Mouse (Mus musculus): ENCODE results near the gene Aatk. TPM values are rescaled to one million over a fixed set of nuclear protein-coding genes. Genes with fewer than 3 reads are reported as not detected.
A peak's percentile ranks its signal among the peaks of the same experiment; 100 is the strongest.

Gene Aatk
- polyA plus RNA-seq, 1 experiment, result not detected

DNA sequence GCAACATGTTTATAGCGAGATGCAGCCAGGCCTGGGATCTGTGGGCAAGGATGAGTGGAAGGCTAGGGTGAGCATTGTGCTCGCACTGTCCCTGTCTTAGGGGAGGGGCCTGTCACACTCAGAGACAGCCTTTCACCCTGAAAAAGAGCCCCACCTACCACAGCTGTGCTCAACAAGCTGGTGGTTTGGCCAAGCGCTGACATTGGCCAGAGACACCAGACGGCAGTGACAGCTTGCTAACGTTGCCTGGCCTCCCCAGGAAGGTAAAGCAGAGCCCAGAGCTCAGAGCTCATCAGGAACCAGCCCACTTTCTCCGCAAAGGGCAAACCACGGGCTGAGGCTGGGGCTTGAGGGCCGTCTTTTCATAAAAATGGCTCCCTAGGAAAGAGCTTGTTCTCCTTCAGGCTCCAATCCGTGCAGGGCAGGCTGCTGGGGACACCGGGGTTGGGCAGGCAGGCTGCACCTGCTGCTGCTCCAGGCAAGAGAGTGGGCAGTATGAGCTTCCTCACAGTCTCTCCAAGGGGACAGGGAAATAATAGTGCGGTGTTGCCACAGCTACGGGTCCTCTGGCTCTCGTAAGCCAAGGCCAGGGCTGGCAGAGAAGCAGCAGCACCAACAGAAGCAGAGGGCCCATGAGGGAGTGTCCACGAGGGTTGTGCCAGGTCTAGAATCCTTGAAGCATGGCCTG is 4.3 kb upstream of the Aatk start:
- no peaks in the 10 kb centered on the region for H3K79me2 ChIP-seq (ENCODE audit: control insufficient read depth, insufficient read depth)
- peaks cover 61% of the 10 kb centered on the region for H3K27me3 ChIP-seq (ENCODE audit: control insufficient read depth, insufficient read depth, insufficient read length)
- H3K36me3 ChIP-seq (ENCODE audit: control insufficient read depth, insufficient read depth), result no peaks in the 10 kb centered on the region
- no peak overlapping the region for H3K4me3 ChIP-seq (ENCODE audit: insufficient read depth, poor library complexity, severe bottlenecking)
- no peak overlapping the region for H3ac ChIP-seq (ENCODE audit: control insufficient read depth, insufficient read length, low read depth)
- TF ChIP-seq FOSL1 (IDR thresholded peaks at IDR 0.05; ENCODE audit: insufficient read depth, low read length, poor library complexity, severe bottlenecking) (no peak), CEBPB (IDR thresholded peaks at IDR 0.05; ENCODE audit: low read depth) (no peak), CTCF (IDR thresholded peaks at IDR 0.05; ENCODE audit: control insufficient read depth, insufficient read depth, insufficient read length) (no peak), MYOD1 (IDR thresholded peaks at IDR 0.05; ENCODE audit: control insufficient read depth, insufficient read length, low read depth) (no peak), MYOG (IDR thresholded peaks at IDR 0.05; ENCODE audit: control insufficient read depth, extremely low read depth, insufficient read length) (no peak), USF1 (IDR thresholded peaks at IDR 0.05; ENCODE audit: low read depth) (no peak), MAX (IDR thresholded peaks at IDR 0.05) (no peak)
- no peaks in the 10 kb centered on the region for H3K79me3 ChIP-seq (ENCODE audit: low read depth)

- Histone ChIP-seq H3ac (ENCODE audit: control insufficient read depth, insufficient read length, low read depth) (no peak overlapping the region), H3K27me3 (ENCODE audit: control insufficient read depth, insufficient read depth, insufficient read length) (peaks cover 70% of the 10 kb centered on the region), H3K4me3 (ENCODE audit: insufficient read depth, poor library complexity, severe bottlenecking) (no peak overlapping the region), H3K79me2 (ENCODE audit: control insufficient read depth, insufficient read depth) (no peaks in the 10 kb centered on the region), H3K79me3 (ENCODE audit: low read depth) (no peaks in the 10 kb centered on the region), H3K36me3 (ENCODE audit: control insufficient read depth, insufficient read depth) (no peaks in the 10 kb centered on the region)
- TF ChIP-seq USF1 (IDR thresholded peaks at IDR 0.05; ENCODE audit: low read depth) (peak; percentile 69), MYOD1 (IDR thresholded peaks at IDR 0.05; ENCODE audit: control insufficient read depth, insufficient read length, low read depth) (peak; percentile 50), MAX (IDR thresholded peaks at IDR 0.05) (peak; percentile 96), MYOG (IDR thresholded peaks at IDR 0.05; ENCODE audit: control insufficient read depth, extremely low read depth, insufficient read length) (no peak), CEBPB (IDR thresholded peaks at IDR 0.05; ENCODE audit: low read depth) (peak; percentile 11), CTCF (IDR thresholded peaks at IDR 0.05; ENCODE audit: control insufficient read depth, insufficient read depth, insufficient read length) (no peak), FOSL1 (IDR thresholded peaks at IDR 0.05; ENCODE audit: insufficient read depth, low read length, poor library complexity, severe bottlenecking) (peak; percentile 70)
Observed at GRCm38 (mm10) chr11:120049067-120049466, 2.1 kb upstream of the Aatk start.

DNA sequence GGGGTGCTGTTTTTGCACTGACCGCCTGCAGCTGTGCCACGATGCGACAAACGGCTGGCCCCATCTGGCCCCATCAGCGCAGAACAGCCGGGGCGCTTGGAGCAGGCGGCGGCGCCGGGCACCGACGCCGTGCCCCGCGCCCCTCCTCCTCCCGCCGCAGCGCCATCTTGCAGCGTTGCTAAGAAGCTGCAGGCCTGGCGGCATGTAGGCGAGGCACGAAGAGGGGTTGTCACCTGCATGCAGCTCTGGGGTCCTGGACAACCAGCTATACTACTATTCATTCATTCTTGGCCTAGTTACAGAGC is 1.2 kb upstream of the Aatk start:
- Histone ChIP-seq H3ac (ENCODE audit: control insufficient read depth, insufficient read length, low read depth) (no peak overlapping the region), H3K27me3 (ENCODE audit: control insufficient read depth, insufficient read depth, insufficient read length) (peaks cover 73% of the 10 kb centered on the region), H3K4me3 (ENCODE audit: insufficient read depth, poor library complexity, severe bottlenecking) (no peak overlapping the region), H3K79me2 (ENCODE audit: control insufficient read depth, insufficient read depth) (no peaks in the 10 kb centered on the region), H3K79me3 (ENCODE audit: low read depth) (no peaks in the 10 kb centered on the region), H3K36me3 (ENCODE audit: control insufficient read depth, insufficient read depth) (no peaks in the 10 kb centered on the region)
- TF ChIP-seq MYOD1 (IDR thresholded peaks at IDR 0.05; ENCODE audit: control insufficient read depth, insufficient read length, low read depth) (no peak), FOSL1 (IDR thresholded peaks at IDR 0.05; ENCODE audit: insufficient read depth, low read length, poor library complexity, severe bottlenecking) (no peak), CEBPB (IDR thresholded peaks at IDR 0.05; ENCODE audit: low read depth) (no peak), MYOG (IDR thresholded peaks at IDR 0.05; ENCODE audit: control insufficient read depth, extremely low read depth, insufficient read length) (no peak), USF1 (IDR thresholded peaks at IDR 0.05; ENCODE audit: low read depth) (no peak), MAX (IDR thresholded peaks at IDR 0.05) (no peak), CTCF (IDR thresholded peaks at IDR 0.05; ENCODE audit: control insufficient read depth, insufficient read depth, insufficient read length) (no peak)

DNA sequence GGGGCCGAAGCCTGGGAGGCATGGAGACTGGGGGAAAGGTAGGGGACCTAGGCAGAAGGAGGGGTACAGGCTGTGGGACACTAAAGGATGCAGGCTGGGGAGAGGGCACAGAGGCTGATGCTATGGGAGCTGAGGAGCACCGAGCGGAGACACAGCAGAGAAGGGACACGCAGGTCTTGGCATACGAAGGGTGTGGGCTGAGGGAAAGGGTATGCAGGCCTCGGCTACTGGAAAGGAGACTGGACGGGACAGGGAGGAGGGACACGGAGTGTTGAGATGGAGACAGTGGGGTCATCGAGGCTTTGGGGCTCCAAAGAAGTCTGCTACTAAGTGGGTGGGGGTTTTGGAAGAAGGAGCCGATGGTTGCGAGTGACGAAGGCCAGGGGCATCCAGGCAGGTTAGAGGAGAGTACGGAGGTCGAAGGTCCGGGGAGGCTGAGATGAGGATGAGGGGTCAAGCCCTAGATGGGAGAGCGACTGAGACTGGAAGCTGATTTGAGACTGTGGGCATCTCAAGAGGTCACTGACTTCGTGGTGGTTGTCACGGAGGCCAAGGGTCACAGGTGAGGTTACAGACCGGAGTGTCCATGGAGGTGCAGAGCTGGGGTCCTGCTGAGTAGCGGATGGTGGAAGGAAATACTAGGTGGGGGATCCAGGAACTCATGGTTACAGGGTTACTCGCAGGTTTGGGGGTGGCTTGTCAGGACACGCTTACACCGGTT is 724 bp upstream of the Aatk start:
- Histone ChIP-seq H3K27me3 (ENCODE audit: control insufficient read depth, insufficient read depth, insufficient read length) (peaks cover 70% of the 10 kb centered on the region), H3K79me2 (ENCODE audit: control insufficient read depth, insufficient read depth) (no peaks in the 10 kb centered on the region), H3K36me3 (ENCODE audit: control insufficient read depth, insufficient read depth) (no peaks in the 10 kb centered on the region), H3K4me3 (ENCODE audit: insufficient read depth, poor library complexity, severe bottlenecking) (no peak overlapping the region), H3ac (ENCODE audit: control insufficient read depth, insufficient read length, low read depth) (no peak overlapping the region), H3K79me3 (ENCODE audit: low read depth) (no peaks in the 10 kb centered on the region)
- TF ChIP-seq MYOD1 (IDR thresholded peaks at IDR 0.05; ENCODE audit: control insufficient read depth, insufficient read length, low read depth) (no peak), MAX (IDR thresholded peaks at IDR 0.05) (no peak), CEBPB (IDR thresholded peaks at IDR 0.05; ENCODE audit: low read depth) (no peak), USF1 (IDR thresholded peaks at IDR 0.05; ENCODE audit: low read depth) (no peak), FOSL1 (IDR thresholded peaks at IDR 0.05; ENCODE audit: insufficient read depth, low read length, poor library complexity, severe bottlenecking) (no peak), CTCF (IDR thresholded peaks at IDR 0.05; ENCODE audit: control insufficient read depth, insufficient read depth, insufficient read length) (no peak), MYOG (IDR thresholded peaks at IDR 0.05; ENCODE audit: control insufficient read depth, extremely low read depth, insufficient read length) (no peak)

- Histone ChIP-seq H3K27me3 (ENCODE audit: control insufficient read depth, insufficient read depth, insufficient read length) (peaks cover 58% of the 10 kb centered on the region), H3ac (ENCODE audit: control insufficient read depth, insufficient read length, low read depth) (no peak overlapping the region), H3K79me2 (ENCODE audit: control insufficient read depth, insufficient read depth) (no peaks in the 10 kb centered on the region), H3K4me3 (ENCODE audit: insufficient read depth, poor library complexity, severe bottlenecking) (no peak overlapping the region), H3K79me3 (ENCODE audit: low read depth) (no peaks in the 10 kb centered on the region), H3K36me3 (ENCODE audit: control insufficient read depth, insufficient read depth) (no peaks in the 10 kb centered on the region)
- TF ChIP-seq CTCF (IDR thresholded peaks at IDR 0.05; ENCODE audit: control insufficient read depth, insufficient read depth, insufficient read length) (no peak), FOSL1 (IDR thresholded peaks at IDR 0.05; ENCODE audit: insufficient read depth, low read length, poor library complexity, severe bottlenecking) (no peak), MYOG (IDR thresholded peaks at IDR 0.05; ENCODE audit: control insufficient read depth, extremely low read depth, insufficient read length) (no peak), USF1 (IDR thresholded peaks at IDR 0.05; ENCODE audit: low read depth) (no peak), MYOD1 (IDR thresholded peaks at IDR 0.05; ENCODE audit: control insufficient read depth, insufficient read length, low read depth) (no peak), MAX (IDR thresholded peaks at IDR 0.05) (no peak), CEBPB (IDR thresholded peaks at IDR 0.05; ENCODE audit: low read depth) (no peak)
Observed at GRCm38 (mm10) chr11:120045839-120046552, 971 bp downstream of the Aatk start.
